Mouse (Mus musculus): ENCODE measurements around the gene Surf4. TPM values are rescaled to one million over a fixed set of nuclear protein-coding genes. Genes with fewer than 3 reads are reported as not detected.
A peak's percentile ranks its signal among the peaks of the same experiment; 100 is the strongest.

The Surf4 gene
- polyA plus RNA-seq, 1 experiment from 2014 or later, result 202 TPM

DNA sequence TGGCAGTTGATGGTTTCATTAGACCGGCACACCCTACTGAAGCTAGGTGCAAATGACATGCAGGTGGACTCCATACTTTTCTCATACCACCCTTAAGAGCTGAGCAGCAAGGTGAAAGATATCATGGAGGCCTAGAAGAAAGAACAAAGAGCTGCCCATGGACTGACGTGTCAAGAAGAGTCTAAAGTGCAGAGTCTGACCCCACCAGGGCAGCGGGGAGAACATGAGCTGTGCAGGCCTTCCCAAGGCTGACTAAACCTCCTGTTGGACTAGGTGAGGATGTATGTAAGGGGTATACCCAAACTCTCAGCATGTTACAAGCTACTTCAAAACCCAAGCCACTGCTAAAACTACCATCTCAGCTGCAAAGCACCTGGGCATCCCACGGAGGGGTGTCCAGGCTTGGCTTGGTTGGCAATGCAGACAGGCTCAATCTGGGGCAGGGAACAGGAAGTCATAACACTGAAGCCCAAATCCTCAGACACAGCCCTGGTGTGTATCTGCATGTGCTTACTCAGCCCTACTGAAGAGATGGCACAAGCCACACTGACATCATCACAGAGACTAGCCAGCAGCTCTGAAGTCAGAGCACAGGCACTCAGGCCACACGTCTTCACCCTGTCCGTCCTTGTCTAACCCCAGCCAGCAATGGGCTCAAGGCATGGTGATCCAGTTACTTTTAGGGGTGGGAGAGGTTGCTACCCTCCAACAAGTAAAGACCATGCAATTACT is 5.8 kb downstream of the Surf4 start:
- no peaks in the 10 kb centered on the region for H3K9me3 ChIP-seq (replicated peaks)
- peaks cover 43% of the 10 kb centered on the region for H3K4me1 ChIP-seq (replicated peaks)
- H3K36me3 ChIP-seq, result peaks cover 85% of the 10 kb centered on the region
- WGBS, result 84% methylated on average over 6 of the region's 6 CpGs
- no peak overlapping the region for H3K27ac ChIP-seq (ENCODE audit: poor library complexity, severe bottlenecking)
- no peak overlapping the region for H3K4me3 ChIP-seq
- ATAC-seq (ENCODE audit: insufficient number of reproducible peaks, low FRiP score), result no peak
- H3K9ac ChIP-seq, result no peak overlapping the region
- H3K4me2 ChIP-seq, result no peak overlapping the region
- H3K27me3 ChIP-seq (replicated peaks), result no peaks in the 10 kb centered on the region

GRCm38 (mm10) chr2:26921784-26922183 is 11.9 kb downstream of the Surf4 start:
- H3K27me3 ChIP-seq (replicated peaks), result no peaks in the 10 kb centered on the region
- no peak for ATAC-seq (ENCODE audit: insufficient number of reproducible peaks, low FRiP score)
- H3K4me2 ChIP-seq, result no peak overlapping the region
- 59% methylated on average over 9 of the region's 9 CpGs for WGBS
- H3K36me3 ChIP-seq, result peaks cover 93% of the 10 kb centered on the region
- H3K9me3 ChIP-seq (replicated peaks), result no peaks in the 10 kb centered on the region
- peaks cover 19% of the 10 kb centered on the region for H3K4me1 ChIP-seq (replicated peaks)
- H3K9ac ChIP-seq, result no peak overlapping the region
- no peak overlapping the region for H3K27ac ChIP-seq (ENCODE audit: poor library complexity, severe bottlenecking)
- no peak overlapping the region for H3K4me3 ChIP-seq

DNA sequence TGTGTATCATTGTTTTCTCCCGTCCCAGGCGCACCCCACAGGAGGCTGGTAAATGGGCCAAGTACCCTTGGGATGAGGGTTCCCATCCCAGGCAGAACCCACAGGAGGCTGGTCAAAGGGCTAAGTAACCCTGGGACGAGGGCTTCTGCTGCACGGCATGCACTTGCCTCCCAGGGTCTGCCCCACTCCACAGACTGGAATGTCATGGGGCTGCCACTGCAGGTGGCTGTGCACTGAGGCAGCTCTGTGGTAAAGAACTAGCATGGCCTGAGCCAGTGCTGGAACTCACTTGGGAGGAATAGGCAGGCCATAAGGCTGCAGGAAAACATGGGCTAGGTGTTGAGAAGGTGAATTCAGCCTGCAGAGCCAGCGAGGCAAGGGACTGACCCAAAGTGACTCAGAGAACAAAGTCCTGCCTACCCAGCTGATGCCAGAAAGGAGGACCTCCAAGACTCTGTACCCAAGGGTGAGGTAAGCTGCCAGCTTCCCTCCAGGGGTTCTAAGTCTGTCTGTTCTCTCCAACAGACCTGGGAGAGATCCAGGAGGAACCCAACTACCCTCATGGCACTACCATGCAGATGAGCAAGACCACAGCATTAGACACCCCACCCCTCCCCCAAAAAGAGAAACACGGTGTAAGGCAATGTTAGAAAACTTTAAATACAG is 13.4 kb downstream of the Surf4 start:
- Histone ChIP-seq H3K36me3 (peaks cover 79% of the 10 kb centered on the region), H3K9ac (no peak overlapping the region), H3K27me3 (replicated peaks) (no peaks in the 10 kb centered on the region), H3K4me1 (replicated peaks) (peaks cover 27% of the 10 kb centered on the region), H3K9me3 (replicated peaks) (no peaks in the 10 kb centered on the region), H3K27ac (ENCODE audit: poor library complexity, severe bottlenecking) (no peak overlapping the region), H3K4me2 (no peak overlapping the region), H3K4me3 (no peak overlapping the region)
- WGBS, result 85% methylated on average over 6 of the region's 6 CpGs
- no peak for ATAC-seq (ENCODE audit: insufficient number of reproducible peaks, low FRiP score)

- Histone ChIP-seq H3K4me2 (no peak overlapping the region), H3K27ac (ENCODE audit: poor library complexity, severe bottlenecking) (no peak overlapping the region), H3K4me1 (replicated peaks) (peaks cover 31% of the 10 kb centered on the region), H3K9me3 (replicated peaks) (no peaks in the 10 kb centered on the region), H3K36me3 (peaks cover 74% of the 10 kb centered on the region), H3K9ac (no peak overlapping the region), H3K4me3 (no peak overlapping the region), H3K27me3 (replicated peaks) (no peaks in the 10 kb centered on the region)
- WGBS, result 84% methylated on average over 3 of the region's 3 CpGs
- no peak for ATAC-seq (ENCODE audit: insufficient number of reproducible peaks, low FRiP score)
Observed at GRCm38 (mm10) chr2:26919684-26920083, 14.0 kb downstream of the Surf4 start.

DNA sequence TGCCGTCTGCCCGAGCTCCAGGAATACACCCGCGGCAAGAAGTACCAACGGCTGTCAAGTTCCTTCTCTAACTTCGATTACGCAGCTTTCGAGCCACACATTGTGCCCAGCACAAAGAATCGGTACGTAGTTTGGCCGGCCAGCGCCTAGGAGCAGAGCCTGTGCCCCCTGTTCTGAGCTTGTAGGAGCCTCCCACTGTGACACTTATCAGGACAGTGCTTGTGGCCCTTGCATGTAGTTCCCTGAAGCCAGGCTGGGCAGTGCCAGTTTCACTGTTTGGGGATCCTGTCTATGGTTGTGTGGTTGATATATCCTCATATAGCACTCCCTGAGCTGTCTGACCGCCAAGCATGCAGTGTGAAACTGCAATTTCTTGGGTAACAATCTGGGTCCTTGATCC is 17.0 kb downstream of the Surf4 start:
- 2% methylated on average over 13 of the region's 13 CpGs for WGBS
- peak overlapping the region; percentile 53 for H3K27ac ChIP-seq (ENCODE audit: poor library complexity, severe bottlenecking)
- peak overlapping the region; percentile 85 for H3K9ac ChIP-seq
- no peaks in the 10 kb centered on the region for H3K9me3 ChIP-seq (replicated peaks)
- peak overlapping the region; percentile 81 for H3K4me3 ChIP-seq
- no peaks in the 10 kb centered on the region for H3K27me3 ChIP-seq (replicated peaks)
- H3K4me1 ChIP-seq (replicated peaks), result peaks cover 42% of the 10 kb centered on the region
- peak overlapping the region; percentile 93 for H3K4me2 ChIP-seq
- peaks cover 74% of the 10 kb centered on the region for H3K36me3 ChIP-seq
- peak; percentile 20; the same call in 1 of the 2 replicates for ATAC-seq (ENCODE audit: insufficient number of reproducible peaks, low FRiP score)

GRCm38 (mm10) chr2:26915927-26916728 is 17.6 kb downstream of the Surf4 start, which contains the start of the genes Surf2 and Surf1:
TSS of gene Surf2 (plus strand) at chr2:26916367.
TSS of gene Surf1 (minus strand) at chr2:26916530.
- peak within 1 kb of the TSS; percentile 85 for H3K9ac ChIP-seq
- peak within 1 kb of the TSS; percentile 93 for H3K4me2 ChIP-seq
- H3K27me3 ChIP-seq (replicated peaks), result no peaks in the 10 kb centered on the region
- 1% methylated on average over 46 of the region's 47 CpGs for WGBS
- peaks cover 45% of the 10 kb centered on the region for H3K4me1 ChIP-seq (replicated peaks)
- ATAC-seq (ENCODE audit: insufficient number of reproducible peaks, low FRiP score), result peak; percentile 74
- peaks cover 72% of the 10 kb centered on the region for H3K36me3 ChIP-seq
- peak within 1 kb of the TSS; percentile 53 for H3K27ac ChIP-seq (ENCODE audit: poor library complexity, severe bottlenecking)
- no peaks in the 10 kb centered on the region for H3K9me3 ChIP-seq (replicated peaks)
- H3K4me3 ChIP-seq, result peak within 1 kb of the TSS; percentile 81

GRCm38 (mm10) chr2:26914148-26914941 is 19.4 kb downstream of the Surf4 start:
- peaks cover 54% of the 10 kb centered on the region for H3K36me3 ChIP-seq
- no peaks in the 10 kb centered on the region for H3K9me3 ChIP-seq (replicated peaks)
- peaks cover 49% of the 10 kb centered on the region for H3K4me1 ChIP-seq (replicated peaks)
- H3K4me3 ChIP-seq, result no peak overlapping the region
- no peak overlapping the region; the same call in 1 of the 2 replicates for H3K4me2 ChIP-seq
- no peaks in the 10 kb centered on the region for H3K27me3 ChIP-seq (replicated peaks)
- WGBS, result 63% methylated on average over 8 of the region's 8 CpGs
- H3K27ac ChIP-seq (ENCODE audit: poor library complexity, severe bottlenecking), result no peak overlapping the region
- H3K9ac ChIP-seq, result no peak overlapping the region
- no peak for ATAC-seq (ENCODE audit: insufficient number of reproducible peaks, low FRiP score)

DNA sequence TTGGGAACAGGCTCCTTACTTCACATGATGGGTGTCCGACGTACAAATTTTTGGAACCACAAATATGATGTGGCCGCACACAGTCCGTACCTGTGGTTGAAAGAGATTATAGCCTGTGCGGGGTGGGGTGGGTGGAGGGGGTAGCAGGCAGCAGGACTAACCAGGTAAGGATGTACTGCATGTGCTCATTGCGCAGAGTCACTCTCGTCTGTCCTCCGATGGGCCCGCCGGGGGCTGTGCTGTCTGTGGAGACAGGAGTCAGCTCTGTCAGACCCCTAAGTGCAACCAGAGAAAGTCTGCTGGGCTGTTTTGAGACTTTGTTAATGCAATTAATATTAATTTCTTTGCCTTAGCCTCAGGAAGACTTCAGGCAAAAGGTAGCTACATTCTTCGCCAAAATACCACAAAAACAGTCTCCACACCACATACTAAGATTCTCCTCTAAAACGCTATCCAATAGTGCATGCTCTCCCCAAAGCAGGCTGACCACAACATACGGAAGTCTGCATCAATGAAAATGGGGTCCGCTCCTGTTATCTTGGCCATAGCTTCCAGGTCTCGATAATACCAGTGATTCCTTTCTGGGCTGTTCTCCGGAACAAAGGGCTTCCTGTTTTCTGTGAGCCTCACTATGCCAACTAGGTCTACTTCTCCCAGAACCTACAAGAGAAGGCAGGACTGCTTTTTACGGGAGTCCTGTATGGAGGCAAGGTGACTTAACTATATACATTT is 20.1 kb downstream of the Surf4 start:
- H3K4me1 ChIP-seq (replicated peaks), result peaks cover 57% of the 10 kb centered on the region
- H3K36me3 ChIP-seq, result peaks cover 46% of the 10 kb centered on the region
- H3K9me3 ChIP-seq (replicated peaks), result no peaks in the 10 kb centered on the region
- no peak overlapping the region for H3K4me3 ChIP-seq
- no peak for ATAC-seq (ENCODE audit: insufficient number of reproducible peaks, low FRiP score)
- WGBS, result 75% methylated on average over 17 of the region's 17 CpGs
- no peak overlapping the region for H3K4me2 ChIP-seq
- no peaks in the 10 kb centered on the region for H3K27me3 ChIP-seq (replicated peaks)
- no peak overlapping the region for H3K9ac ChIP-seq
- H3K27ac ChIP-seq (ENCODE audit: poor library complexity, severe bottlenecking), result no peak overlapping the region

GRCm38 (mm10) chr2:26912253-26912770 is 21.4 kb downstream of the Surf4 start:
- Histone ChIP-seq H3K4me3 (peak overlapping the region; percentile 79), H3K27me3 (replicated peaks) (no peaks in the 10 kb centered on the region), H3K4me1 (replicated peaks) (peaks cover 51% of the 10 kb centered on the region), H3K27ac (ENCODE audit: poor library complexity, severe bottlenecking) (no peak overlapping the region), H3K9me3 (replicated peaks) (no peaks in the 10 kb centered on the region), H3K9ac (peak overlapping the region; percentile 96), H3K36me3 (peaks cover 44% of the 10 kb centered on the region), H3K4me2 (peak overlapping the region; percentile 95)
- no peak for ATAC-seq (ENCODE audit: insufficient number of reproducible peaks, low FRiP score)
- WGBS, result 80% methylated on average over 5 of the region's 5 CpGs

Measured in heart, embryonic 12.5 days (tissue).